Mouse (Mus musculus): Measurements from ENCODE around the gene Rftn1.

DNA sequence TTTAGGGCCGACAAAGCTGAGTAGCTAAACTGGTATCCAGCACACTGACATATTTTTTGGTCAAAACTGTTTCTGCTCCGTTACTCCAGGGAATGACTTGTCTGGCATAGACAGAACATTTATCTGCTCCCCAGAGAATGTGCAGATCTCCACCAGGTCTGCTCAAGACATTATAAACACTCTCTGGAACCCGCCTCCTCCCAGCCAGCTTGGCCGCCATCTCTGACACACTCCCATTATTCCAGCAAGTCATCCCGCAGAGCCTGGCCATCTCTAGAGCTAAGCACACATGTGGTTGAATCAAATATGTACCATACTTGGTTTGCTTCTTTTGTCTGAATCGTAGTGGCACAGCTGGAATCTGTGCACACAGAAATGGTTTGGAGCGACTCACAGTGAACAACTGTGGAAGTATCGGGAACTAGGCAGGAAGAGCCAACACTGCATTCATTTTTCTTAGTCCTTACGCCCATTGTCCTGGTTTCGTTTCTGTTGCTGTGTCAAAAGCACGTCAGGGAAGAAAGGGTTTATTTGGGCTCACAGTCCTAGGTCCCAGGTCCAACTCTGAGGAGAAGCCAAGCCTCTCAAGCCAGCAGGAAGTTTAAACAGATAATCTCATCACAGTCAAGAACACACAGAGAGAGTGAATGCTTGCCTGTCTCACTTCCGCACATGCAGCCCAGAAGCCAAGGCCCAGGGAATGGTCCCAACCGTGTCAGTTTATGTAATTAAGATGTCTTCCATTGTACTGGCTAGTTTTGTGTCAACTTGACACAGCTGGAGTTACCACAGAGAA is 126.4 kb downstream of the Rftn1 start:
- TF ChIP-seq CTCF (IDR thresholded peaks at IDR 0.05; ENCODE audit: borderline replicate concordance, insufficient read depth, low read depth, low read length) (no peak), POLR2A (IDR thresholded peaks at IDR 0.05; ENCODE audit: borderline replicate concordance, insufficient read depth, low read length) (no peak)
